Mouse (Mus musculus) cerebral cortex, adult 2 months (tissue): ENCODE measurements around the gene Gm2174.

Experiments used
- WGBS: fragments of 180-500 bp; shearing (Covaris S2); methylation state at CpG from one replicate; pipeline ENCODE4 v1.1.7; 2018; 5-methylcytosine and 5-hydroxymethylcytosine counted together

Gene Gm2174

GRCm38 (mm10) chrX:56447524-56448015 lies at the start of gene Gm2174:
TSS of gene Gm2174 (plus strand) at chrX:56447965.
- WGBS, result 83% methylated on average over 4 of the region's 4 CpGs

GRCm38 (mm10) chrX:56404646-56405045 lies 43.1 kb upstream of the Gm2174 start:
- 63% methylated on average over 2 of the region's 2 CpGs for WGBS

GRCm38 (mm10) chrX:56405482-56405881 lies 42.3 kb upstream of the Gm2174 start:
- WGBS, result 75% methylated on average over 1 of the region's 1 CpGs

- WGBS, result 24% methylated on average over 5 of the region's 5 CpGs
Observed at GRCm38 (mm10) chrX:56406128-56406527, 41.6 kb upstream of the Gm2174 start.

GRCm38 (mm10) chrX:56416277-56416676 lies 31.5 kb upstream of the Gm2174 start:
- WGBS, result 64% methylated on average over 3 of the region's 3 CpGs

- WGBS, result 75% methylated on average over 4 of the region's 4 CpGs
Observed at GRCm38 (mm10) chrX:56417541-56417940, 30.2 kb upstream of the Gm2174 start.

GRCm38 (mm10) chrX:56430601-56431000 lies 17.2 kb upstream of the Gm2174 start:
- 61% methylated on average over 2 of the region's 2 CpGs for WGBS

- WGBS, result 47% methylated on average over 7 of the region's 7 CpGs
Observed at GRCm38 (mm10) chrX:56435758-56436283, 11.9 kb upstream of the Gm2174 start.

- 64% methylated on average over 11 of the region's 11 CpGs for WGBS
Observed at GRCm38 (mm10) chrX:56446487-56447428, 1.0 kb upstream of the Gm2174 start.

- WGBS, result 9% methylated on average over 20 of the region's 22 CpGs
Observed at GRCm38 (mm10) chrX:56454671-56455371, 7.1 kb downstream of the Gm2174 start, which contains the start of gene Ints6l. TSS of gene Ints6l (plus strand) at chrX:56454857.

- 6% methylated on average over 50 of the region's 65 CpGs for WGBS
Observed at GRCm38 (mm10) chrX:56455372-56456246, 7.8 kb downstream of the Gm2174 start.

GRCm38 (mm10) chrX:56456379-56456778 lies 8.6 kb downstream of the Gm2174 start:
- 5% methylated on average over 8 of the region's 8 CpGs for WGBS

GRCm38 (mm10) chrX:56462020-56462933 lies 14.5 kb downstream of the Gm2174 start:
- WGBS, result 39% methylated on average over 14 of the region's 14 CpGs

- WGBS, result 95% methylated on average over 1 of the region's 1 CpGs
Observed at GRCm38 (mm10) chrX:56464906-56465305, 17.1 kb downstream of the Gm2174 start.

GRCm38 (mm10) chrX:56467688-56468087 lies 19.9 kb downstream of the Gm2174 start:
- WGBS, result 54% methylated on average over 4 of the region's 4 CpGs

- 61% methylated on average over 6 of the region's 6 CpGs for WGBS
Observed at GRCm38 (mm10) chrX:56468422-56468821, 20.7 kb downstream of the Gm2174 start.

GRCm38 (mm10) chrX:56474035-56474434 lies 26.3 kb downstream of the Gm2174 start:
- 36% methylated on average over 8 of the region's 8 CpGs for WGBS

GRCm38 (mm10) chrX:56477553-56477952 lies 29.8 kb downstream of the Gm2174 start:
- WGBS, result 82% methylated on average over 3 of the region's 3 CpGs

GRCm38 (mm10) chrX:56481906-56482305 lies 34.1 kb downstream of the Gm2174 start:
- WGBS, result 42% methylated on average over 3 of the region's 3 CpGs

- WGBS, result 4% methylated on average over 1 of the region's 1 CpGs
Observed at GRCm38 (mm10) chrX:56489758-56490157, 42.0 kb downstream of the Gm2174 start.
